Mouse (Mus musculus): Measurements from ENCODE around the gene Gss.

The Gss gene

DNA sequence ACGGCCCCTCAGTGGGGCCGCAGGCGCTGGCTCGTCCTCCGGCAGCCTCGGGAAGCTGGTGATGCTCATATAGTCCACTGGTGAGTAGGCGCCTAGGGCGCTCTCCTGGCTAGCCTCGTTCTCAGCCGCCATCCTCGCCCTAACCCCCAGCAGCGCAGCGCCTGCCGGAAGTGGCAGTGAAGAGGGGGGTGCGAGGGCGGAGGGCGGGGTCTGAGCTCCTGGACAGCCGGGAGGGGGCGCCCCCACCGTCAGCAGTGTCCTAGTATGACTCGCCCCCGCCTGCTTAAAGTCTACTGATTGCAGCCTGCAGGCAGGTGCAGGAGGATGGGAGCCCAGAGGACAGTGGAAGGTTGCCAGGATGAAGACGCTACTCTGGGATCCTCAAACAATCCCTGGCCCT lies 77.9 kb downstream of the Gss start:
- DNase-seq (ENCODE audit: low spot score): peak; percentile 87

DNA sequence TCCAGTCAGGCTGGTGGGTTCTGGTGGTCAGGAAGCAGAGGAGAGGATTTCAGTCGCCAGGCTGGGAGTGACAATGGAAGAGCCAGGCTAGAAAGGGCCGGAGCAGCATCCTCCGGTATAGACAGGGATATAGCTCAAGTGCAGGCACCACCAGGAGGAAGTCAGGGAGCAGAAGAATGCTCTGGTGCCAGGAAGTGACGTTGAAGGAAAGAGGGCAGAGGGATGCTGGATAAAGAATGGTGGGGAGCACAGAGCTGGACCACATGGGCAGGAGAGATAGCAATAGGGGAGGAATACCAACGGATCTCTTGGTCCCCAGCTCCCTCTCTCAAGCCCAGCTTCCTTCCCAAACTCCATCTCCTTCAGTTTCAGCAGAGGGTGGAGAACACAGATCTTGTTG lies 79.1 kb downstream of the Gss start:
- no peak for DNase-seq (ENCODE audit: low spot score)
